Mouse (Mus musculus) ES-E14 (cell line): ENCODE data around the gene Rpa1.

ENCODE experiments used
- CHD2 ChIP-seq: IDR thresholded peaks from 2 replicates; pipeline ENCODE4 v1.6.1; 2014; ENCODE audit warnings: mild to moderate bottlenecking, low read depth, low read length, inconsistent platforms
- MAFK ChIP-seq: IDR thresholded peaks from 2 replicates; pipeline ENCODE4 v1.6.1; 2014; ENCODE audit warnings: mild to moderate bottlenecking, low read depth, low read length, inconsistent platforms; ENCODE audit not compliant: insufficient read depth

- TF ChIP-seq CHD2 (no peak), MAFK (no peak)
These were observed 88.0 kb downstream of the Rpa1 start for GRCm38 (mm10) chr11:75259996-75260561.
